Mouse (Mus musculus) neutrophil, adult 5-6 weeks (primary cell): ENCODE measurements around the gene Armc6. TPM values are rescaled to one million over a fixed set of nuclear protein-coding genes. Genes with fewer than 3 reads are reported as not detected.
A peak's percentile ranks its signal among the peaks of the same experiment; 100 is the strongest.
"Not testable (repeated sequence)": the region's sequence is repeated elsewhere in the genome, so short reads cannot be mapped to it uniquely, and the experiment has no call there.

Experiments
- ATAC-seq: fragments of 151-379, 151-347 bp; 2 replicates; pipeline ENCODE4 v1.8.0; 2017; ENCODE audit warnings: mild to moderate bottlenecking, moderate TSS enrichment; ENCODE audit not compliant: insufficient number of reproducible peaks, poor library complexity, low FRiP score, severe bottlenecking; ENCODE audit errors: extremely low read depth
- total RNA-seq: library from RNA; stranded (forward); fragments of 200-1000 nt; gene quantifications from 2 replicates; pipeline ENCODE4 v1.2.3, GENCODE M21; 2017

Armc6 gene
- total RNA-seq, 1 experiment from 2014 or later: 5.8 TPM

- no peak for ATAC-seq
Measured at GRCm38 (mm10) chr8:70237842-70238241, 3.6 kb upstream of the Armc6 start.

GRCm38 (mm10) chr8:70234781-70235128 lies 489 bp upstream of the Armc6 start:
- ATAC-seq: no peak

DNA sequence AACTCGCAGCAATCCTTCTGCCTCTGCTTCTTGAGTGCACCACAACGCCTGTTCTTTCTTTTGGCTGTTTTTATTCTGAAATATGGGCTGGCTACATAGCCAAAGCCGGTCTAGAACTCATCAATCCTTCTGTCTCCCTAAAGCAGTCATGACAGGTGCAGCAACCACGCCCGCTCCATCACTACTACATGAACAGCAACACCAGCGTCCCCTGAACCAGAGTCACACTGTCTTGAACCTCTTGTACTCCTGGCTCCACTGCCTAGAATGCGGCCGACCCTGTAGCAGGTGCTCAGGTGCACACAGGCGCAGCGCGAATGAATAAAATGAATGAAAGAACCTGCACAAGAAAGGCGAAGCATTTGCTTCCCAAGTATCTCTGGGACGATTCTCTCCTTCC lies 660 bp downstream of the Armc6 start:
- ATAC-seq: no peak

DNA sequence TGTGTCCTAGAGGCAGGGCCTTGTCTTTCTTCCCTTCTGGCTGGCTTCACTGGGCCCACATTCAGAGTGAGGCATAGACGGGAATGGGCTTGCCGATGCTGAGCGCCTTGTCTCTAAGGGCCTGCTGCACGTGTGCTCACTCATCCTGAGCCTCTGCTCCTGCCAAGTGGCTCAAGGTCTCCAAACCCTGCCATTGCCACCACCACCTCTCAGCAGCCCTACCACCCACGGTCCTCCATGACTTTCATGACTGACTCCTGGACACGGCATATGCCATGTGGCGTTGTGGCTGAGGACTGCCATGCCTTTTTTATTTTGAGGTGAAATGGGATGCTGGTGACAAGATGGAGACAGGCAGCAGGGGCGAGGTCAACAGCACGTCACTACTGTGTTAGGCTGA lies 3.4 kb downstream of the Armc6 start:
- ATAC-seq: no peak

DNA sequence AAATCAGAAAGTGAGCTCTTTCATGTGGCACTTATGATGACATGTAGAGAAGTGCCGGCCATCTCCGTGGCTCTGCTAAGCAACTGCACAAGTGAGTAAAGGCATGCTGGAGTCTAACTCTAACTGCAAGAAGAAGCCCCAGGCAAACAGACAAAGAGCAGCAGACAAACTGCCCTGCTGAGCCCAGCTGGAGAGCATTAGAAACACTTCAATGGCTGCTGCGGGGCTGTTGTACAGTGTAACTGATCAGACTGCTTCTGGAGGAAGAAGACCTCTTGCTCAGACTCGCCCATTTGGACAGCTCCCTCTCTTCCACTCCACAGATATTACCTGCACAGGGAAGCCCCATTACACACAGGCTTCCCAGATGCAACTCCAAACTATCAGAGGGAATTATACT lies 6.3 kb downstream of the Armc6 start:
- no peak for ATAC-seq

- no peak for ATAC-seq
Measured at GRCm38 (mm10) chr8:70223341-70223740, 10.9 kb downstream of the Armc6 start.

DNA sequence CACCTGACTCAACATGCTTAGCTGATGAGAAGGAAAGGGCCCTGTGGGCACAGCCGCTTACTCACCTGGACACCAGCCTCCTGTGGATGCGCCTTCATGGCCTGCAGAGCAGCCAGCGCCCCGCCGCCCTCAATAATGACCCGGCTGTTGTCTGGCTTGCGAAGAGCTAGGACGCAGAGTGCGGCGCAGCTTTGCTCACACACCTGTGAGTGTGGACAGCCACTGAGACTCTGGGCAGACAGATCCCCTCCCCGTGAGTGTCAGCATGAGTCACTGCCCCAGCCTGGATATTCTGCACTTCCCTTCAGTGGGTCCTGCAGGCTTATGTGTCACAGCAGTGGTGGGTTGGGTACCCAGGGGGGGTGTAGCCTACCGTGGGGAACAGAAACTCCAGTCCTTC lies 12.2 kb downstream of the Armc6 start:
- ATAC-seq: no peak

DNA sequence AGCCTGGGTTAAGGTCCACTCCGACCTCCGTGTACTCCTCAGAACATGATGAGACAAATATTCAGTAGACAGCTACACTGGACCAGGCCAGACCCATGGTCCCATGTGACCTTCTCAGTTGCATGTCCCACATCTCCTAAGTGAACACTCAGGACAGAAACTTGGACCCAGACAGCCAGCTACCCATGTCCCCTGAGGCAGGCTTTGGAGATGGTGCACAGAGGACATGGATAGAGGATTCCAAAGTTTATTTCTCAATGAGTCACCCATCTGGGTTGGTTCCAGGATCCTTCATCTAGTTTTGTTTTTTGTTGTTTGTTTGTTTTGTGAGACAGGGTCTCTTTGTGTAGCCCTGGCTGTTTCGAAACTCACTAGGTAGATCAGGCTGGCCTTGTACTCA lies 13.4 kb downstream of the Armc6 start:
- no peak for ATAC-seq

DNA sequence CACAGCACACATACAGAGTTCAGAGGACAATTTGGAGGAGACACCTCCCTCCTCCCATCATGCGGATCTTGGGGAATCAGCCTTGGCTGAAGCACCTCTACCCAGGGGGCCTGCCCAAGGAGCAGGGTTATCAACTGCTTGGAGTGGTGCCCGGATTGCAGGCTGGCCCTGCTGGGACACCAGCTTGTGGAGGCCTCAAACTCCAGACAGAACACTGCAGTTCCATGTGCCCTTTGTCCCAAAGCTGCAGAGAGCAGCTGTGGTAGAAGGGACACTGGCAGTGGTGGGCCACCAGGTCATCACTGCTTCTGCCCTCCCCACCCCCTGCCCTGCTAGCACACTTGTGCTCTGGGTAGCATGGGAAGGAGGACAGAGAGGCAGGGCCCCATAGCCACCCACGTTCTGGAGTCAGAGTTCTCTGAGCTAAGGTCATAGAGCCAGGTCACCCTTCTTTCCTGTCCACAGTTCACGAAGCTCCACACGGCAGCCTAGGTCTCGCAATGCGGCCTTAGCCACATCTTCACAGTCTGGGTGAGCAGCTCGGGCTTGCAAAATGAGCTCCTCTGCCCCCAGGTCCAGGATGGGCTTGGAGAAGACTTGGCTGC lies 13.9 kb downstream of the Armc6 start:
- ATAC-seq: no peak

- no peak for ATAC-seq
Measured at GRCm38 (mm10) chr8:70219107-70219684, 15.1 kb downstream of the Armc6 start.

- ATAC-seq: no peak
Measured at GRCm38 (mm10) chr8:70217441-70217840, 16.8 kb downstream of the Armc6 start.

- no peak for ATAC-seq
Measured at GRCm38 (mm10) chr8:70216566-70216965, 17.7 kb downstream of the Armc6 start.

DNA sequence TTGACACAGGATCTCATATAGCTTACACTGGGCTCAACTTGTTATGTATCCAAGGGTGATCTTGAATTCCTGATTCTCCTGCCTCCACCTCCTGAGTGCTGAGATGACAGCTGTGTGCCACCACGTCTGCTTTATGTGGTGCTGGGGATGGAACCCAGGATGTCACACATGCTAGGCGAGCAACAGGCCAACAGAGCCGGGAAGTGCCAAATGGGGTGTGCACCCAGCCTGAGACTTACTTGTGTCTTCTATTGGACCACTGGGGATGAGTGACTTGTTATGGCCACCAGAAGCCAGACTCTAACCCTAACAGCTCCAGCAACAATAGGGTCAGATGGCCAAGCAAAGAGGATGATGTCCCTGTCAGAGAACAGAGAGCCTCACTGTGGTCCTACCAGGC lies 18.1 kb downstream of the Armc6 start:
- ATAC-seq: not testable (repeated sequence)

- no peak for ATAC-seq
Measured at GRCm38 (mm10) chr8:70215092-70215491, 19.2 kb downstream of the Armc6 start.

GRCm38 (mm10) chr8:70214411-70214810 lies 19.9 kb downstream of the Armc6 start:
- ATAC-seq: no peak

GRCm38 (mm10) chr8:70212112-70213055 lies 21.9 kb downstream of the Armc6 start, which contains the start of gene Slc25a42:
Slc25a42 (minus strand) TSS chr8:70212305.
- ATAC-seq: peak; percentile 86

- ATAC-seq: no peak
Measured at GRCm38 (mm10) chr8:70211726-70212111, 22.5 kb downstream of the Armc6 start.

- no peak for ATAC-seq
Measured at GRCm38 (mm10) chr8:70211275-70211674, 23.0 kb downstream of the Armc6 start.

- ATAC-seq: no peak
Measured at GRCm38 (mm10) chr8:70210538-70210937, 23.7 kb downstream of the Armc6 start.

DNA sequence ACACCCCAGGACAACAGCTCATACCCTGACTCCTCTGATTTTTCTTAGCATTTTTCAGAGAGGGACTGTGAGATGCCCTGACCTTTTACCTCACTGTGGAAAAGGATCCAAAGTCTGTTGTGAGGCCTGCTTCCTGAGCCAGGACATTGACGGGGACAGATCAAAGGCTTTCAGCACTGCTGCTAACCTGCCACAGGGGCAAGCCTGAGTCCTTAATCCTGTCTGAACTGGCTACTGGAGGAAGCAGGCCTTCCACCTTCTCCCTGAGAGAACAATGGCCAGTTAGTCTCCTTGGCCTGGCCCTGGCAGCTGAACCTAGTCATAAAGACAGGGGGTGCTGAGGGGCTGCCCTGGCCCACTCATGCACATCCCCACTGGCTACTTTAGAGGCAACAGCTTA lies 26.1 kb downstream of the Armc6 start:
- ATAC-seq: no peak
